Mouse (Mus musculus) limb, embryonic 10.5 days (tissue): ENCODE results near the gene Nrxn3. TPM values are rescaled to one million over a fixed set of nuclear protein-coding genes. Genes with fewer than 3 reads are reported as not detected.

ENCODE experiments used
- DNase-seq: peaks from one replicate; pipeline ENCODE4 v3.0.0-alpha.2; 2017; ENCODE audit warnings: low spot score
- H3K27ac ChIP-seq: fragments of 300-500 bp; sonication (generic); 2 replicates; pipeline ENCODE4 v1.5.1; 2016; ENCODE audit warnings: mild to moderate bottlenecking
- H3K27me3 ChIP-seq: fragments of 300-500 bp; sonication (generic); 2 replicates; pipeline ENCODE4 v1.6.1; 2016; ENCODE audit warnings: low read depth, mild to moderate bottlenecking; ENCODE audit not compliant: poor library complexity, severe bottlenecking
- H3K36me3 ChIP-seq: fragments of 300-500 bp; sonication (generic); 2 replicates; pipeline ENCODE4 v1.6.1; 2016; ENCODE audit warnings: mild to moderate bottlenecking, moderate library complexity
- H3K4me1 ChIP-seq: fragments of 300-500 bp; sonication (generic); 2 replicates; pipeline ENCODE4 v1.6.1; 2016
- H3K4me3 ChIP-seq: fragments of 300-500 bp; sonication (generic); 2 replicates; pipeline ENCODE4 v1.5.1; 2016; ENCODE audit warnings: mild to moderate bottlenecking, moderate library complexity
- H3K9me3 ChIP-seq: fragments of 300-500 bp; sonication (generic); replicated peaks from 2 replicates; pipeline ENCODE4 v1.6.1; 2016; ENCODE audit warnings: mild to moderate bottlenecking
- WGBS: fragments of 180-500 bp; shearing (Covaris S2); methylation state at CpG from one replicate; pipeline ENCODE4 v1.1.7; 2016; 5-methylcytosine and 5-hydroxymethylcytosine counted together
- polyA plus RNA-seq: library from polyadenylated mRNA; unstranded; fragments of >200 nt; fragmentation: Nextera tagmentation; extraction: Ambion mirVana; gene quantifications from 2 replicates; pipeline ENCODE4 v1.2.1, GENCODE M21; 2016

Nrxn3 gene
- polyA plus RNA-seq, 1 experiment from 2014 or later, result 0.48 TPM

DNA sequence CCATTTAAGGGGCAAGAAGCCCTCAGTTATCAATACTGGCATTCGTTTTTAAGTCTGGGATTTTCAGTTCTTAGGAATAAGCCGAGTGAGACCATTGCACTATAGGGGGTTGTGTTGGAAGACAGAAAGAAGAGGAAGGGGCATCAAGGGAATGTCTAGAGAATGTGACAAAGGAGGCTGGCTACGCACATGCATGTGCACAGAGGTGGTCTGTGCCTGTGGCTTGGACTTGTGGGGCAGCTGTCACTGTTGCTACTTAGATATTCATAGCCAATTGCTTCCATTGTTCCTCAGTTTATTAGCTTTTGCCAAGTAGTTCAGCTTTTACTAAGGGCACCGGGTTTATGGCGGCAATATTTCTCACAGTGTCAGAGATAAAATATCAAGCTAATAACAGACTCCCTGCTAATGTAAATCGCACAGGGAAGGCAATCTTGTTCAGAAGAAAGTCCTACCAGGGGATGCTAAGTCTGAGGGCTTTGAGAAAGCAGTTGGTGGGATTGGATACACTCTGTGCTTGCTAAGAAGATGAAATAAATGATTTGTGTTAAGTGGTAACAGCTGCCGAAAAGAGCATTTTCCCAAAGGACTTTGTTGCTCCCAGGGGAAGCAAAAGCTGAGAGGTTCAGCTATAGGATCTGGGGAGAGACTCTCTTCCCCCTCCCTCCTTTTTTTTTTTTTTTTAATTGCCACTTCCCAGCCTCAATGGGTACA is 177.5 kb downstream of the Nrxn3 start:
- H3K4me1 ChIP-seq, result peaks cover 12% of the 10 kb centered on the region
- H3K27me3 ChIP-seq, result no peaks in the 10 kb centered on the region
- no peak for DNase-seq
- no peaks in the 10 kb centered on the region for H3K36me3 ChIP-seq
- no peak overlapping the region for H3K4me3 ChIP-seq
- no peak overlapping the region for H3K27ac ChIP-seq
- H3K9me3 ChIP-seq, result no peaks in the 10 kb centered on the region
- WGBS, result 61% methylated on average over 7 of the region's 7 CpGs

DNA sequence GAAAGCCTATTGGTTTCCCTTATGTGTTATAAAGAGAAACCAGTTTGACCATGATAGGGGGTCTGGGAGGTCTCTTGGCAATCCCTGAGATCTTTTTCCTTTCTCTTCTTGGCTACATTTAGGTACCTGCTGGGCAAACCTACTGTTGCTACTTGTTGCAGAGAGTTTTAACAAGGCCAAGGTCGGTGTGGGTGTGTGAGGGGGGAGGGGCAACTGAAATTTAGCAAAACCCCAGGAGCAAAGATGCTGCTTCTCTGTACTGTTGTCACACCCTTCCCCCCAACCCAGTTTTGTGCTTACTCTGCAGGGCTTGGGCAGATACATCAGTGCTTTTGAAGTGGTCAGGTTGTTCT is 178.0 kb downstream of the Nrxn3 start:
- H3K36me3 ChIP-seq, result no peaks in the 10 kb centered on the region
- WGBS, result 6% methylated on average over 1 of the region's 1 CpGs
- no peaks in the 10 kb centered on the region for H3K9me3 ChIP-seq
- H3K27me3 ChIP-seq, result no peaks in the 10 kb centered on the region
- H3K4me3 ChIP-seq, result no peak overlapping the region
- H3K27ac ChIP-seq, result no peak overlapping the region
- no peak for DNase-seq
- peaks cover 12% of the 10 kb centered on the region for H3K4me1 ChIP-seq

DNA sequence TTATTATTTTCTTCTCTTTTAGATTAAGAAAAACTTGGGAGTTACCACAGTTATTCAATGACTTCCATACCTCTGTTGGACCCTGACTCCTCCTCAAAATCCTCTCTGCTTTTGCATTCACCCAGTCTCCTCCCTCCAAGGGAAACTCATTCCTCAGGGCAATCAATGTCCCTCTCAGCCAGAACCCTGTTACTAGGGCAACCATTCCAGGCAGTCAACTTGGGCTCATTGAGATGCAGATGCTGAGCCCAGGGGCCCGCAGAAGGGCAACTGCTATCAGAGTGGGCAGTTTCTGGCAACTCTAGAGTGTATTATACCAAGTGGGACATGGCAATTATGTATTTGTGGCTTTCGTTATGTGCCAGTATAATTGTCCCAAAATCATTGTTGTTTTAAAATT is 188.1 kb downstream of the Nrxn3 start:
- Histone ChIP-seq H3K4me3 (no peak overlapping the region), H3K27ac (no peak overlapping the region), H3K4me1 (no peaks in the 10 kb centered on the region), H3K9me3 (no peaks in the 10 kb centered on the region), H3K36me3 (no peaks in the 10 kb centered on the region), H3K27me3 (no peaks in the 10 kb centered on the region)
- no peak for DNase-seq
- WGBS, result 37% methylated on average over 2 of the region's 2 CpGs

GRCm38 (mm10) chr12:88916752-88917151 is 194.1 kb downstream of the Nrxn3 start:
- no peak for DNase-seq
- Histone ChIP-seq H3K27ac (no peak overlapping the region), H3K36me3 (no peaks in the 10 kb centered on the region), H3K9me3 (no peaks in the 10 kb centered on the region), H3K27me3 (no peaks in the 10 kb centered on the region), H3K4me1 (no peaks in the 10 kb centered on the region), H3K4me3 (no peak overlapping the region)
- 72% methylated on average over 2 of the region's 2 CpGs for WGBS

DNA sequence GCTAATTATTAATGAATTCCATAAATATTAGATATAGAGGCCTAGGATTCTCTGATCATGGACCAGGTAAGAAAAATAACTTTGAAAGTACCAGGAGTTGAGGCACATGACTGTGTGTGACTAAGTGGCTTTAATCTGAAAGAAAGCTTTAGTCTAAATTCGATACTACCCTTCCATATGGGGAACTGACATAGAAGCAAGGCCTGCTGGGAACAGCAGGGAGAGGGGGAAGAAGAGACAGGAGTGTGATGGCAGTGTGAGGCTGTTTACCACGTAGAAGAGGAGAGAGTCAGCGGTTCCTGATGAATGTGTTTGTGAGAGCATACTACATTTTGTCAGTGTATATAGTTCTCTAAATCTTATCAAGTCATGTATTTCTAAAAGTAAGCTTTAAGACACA is 202.2 kb downstream of the Nrxn3 start:
- no peaks in the 10 kb centered on the region for H3K27me3 ChIP-seq
- no peaks in the 10 kb centered on the region for H3K36me3 ChIP-seq
- H3K4me1 ChIP-seq, result no peaks in the 10 kb centered on the region
- no peak overlapping the region for H3K4me3 ChIP-seq
- no peaks in the 10 kb centered on the region for H3K9me3 ChIP-seq
- no peak for DNase-seq
- 80% methylated on average over 3 of the region's 3 CpGs for WGBS
- no peak overlapping the region for H3K27ac ChIP-seq

GRCm38 (mm10) chr12:88926306-88926705 is 203.6 kb downstream of the Nrxn3 start:
- Histone ChIP-seq H3K27me3 (no peaks in the 10 kb centered on the region), H3K4me3 (no peak overlapping the region), H3K9me3 (no peaks in the 10 kb centered on the region), H3K36me3 (no peaks in the 10 kb centered on the region), H3K27ac (no peak overlapping the region), H3K4me1 (no peaks in the 10 kb centered on the region)
- no peak for DNase-seq
- 93% methylated on average over 4 of the region's 4 CpGs for WGBS

GRCm38 (mm10) chr12:88931713-88932112 is 209.0 kb downstream of the Nrxn3 start:
- Histone ChIP-seq H3K27me3 (no peaks in the 10 kb centered on the region), H3K9me3 (no peaks in the 10 kb centered on the region), H3K27ac (no peak overlapping the region), H3K4me1 (no peaks in the 10 kb centered on the region), H3K4me3 (no peak overlapping the region), H3K36me3 (no peaks in the 10 kb centered on the region)
- DNase-seq, result no peak
- WGBS, result 78% methylated on average over 4 of the region's 4 CpGs

- 92% methylated on average over 2 of the region's 2 CpGs for WGBS
Observed at GRCm38 (mm10) chr12:88939679-88940078, 217.0 kb downstream of the Nrxn3 start.

DNA sequence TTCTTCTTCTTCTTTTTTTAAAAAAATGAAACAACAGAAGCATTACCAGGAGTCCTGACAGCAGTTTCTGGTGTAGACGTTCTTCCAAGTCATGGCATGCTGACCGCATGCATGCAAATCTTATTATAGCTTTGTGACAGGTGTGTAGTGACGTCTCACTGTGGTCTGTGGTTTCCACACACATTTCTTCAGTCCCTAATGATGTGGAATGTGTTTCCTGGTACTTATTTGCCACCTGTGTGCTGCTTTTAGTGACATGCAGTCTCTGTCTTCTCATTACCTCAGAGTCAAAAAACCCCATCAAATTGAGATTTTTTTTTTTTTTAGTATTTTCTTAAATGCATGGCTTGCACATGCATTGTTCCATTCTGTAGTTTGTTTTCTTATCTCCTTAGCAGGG is 222.3 kb downstream of the Nrxn3 start:
- no peak overlapping the region for H3K27ac ChIP-seq
- H3K27me3 ChIP-seq, result no peaks in the 10 kb centered on the region
- H3K4me1 ChIP-seq, result no peaks in the 10 kb centered on the region
- no peak overlapping the region for H3K4me3 ChIP-seq
- H3K36me3 ChIP-seq, result no peaks in the 10 kb centered on the region
- WGBS, result 77% methylated on average over 3 of the region's 3 CpGs
- H3K9me3 ChIP-seq, result no peaks in the 10 kb centered on the region
- DNase-seq, result no peak

More at GRCm38 (mm10) chr12:88939679-88940078, 217.0 kb downstream of the Nrxn3 start:
- H3K27ac ChIP-seq, result no peak overlapping the region
- no peaks in the 10 kb centered on the region for H3K4me1 ChIP-seq
- H3K9me3 ChIP-seq, result no peaks in the 10 kb centered on the region
- no peak overlapping the region for H3K4me3 ChIP-seq
- H3K36me3 ChIP-seq, result no peaks in the 10 kb centered on the region
- H3K27me3 ChIP-seq, result no peaks in the 10 kb centered on the region
- no peak for DNase-seq

DNA sequence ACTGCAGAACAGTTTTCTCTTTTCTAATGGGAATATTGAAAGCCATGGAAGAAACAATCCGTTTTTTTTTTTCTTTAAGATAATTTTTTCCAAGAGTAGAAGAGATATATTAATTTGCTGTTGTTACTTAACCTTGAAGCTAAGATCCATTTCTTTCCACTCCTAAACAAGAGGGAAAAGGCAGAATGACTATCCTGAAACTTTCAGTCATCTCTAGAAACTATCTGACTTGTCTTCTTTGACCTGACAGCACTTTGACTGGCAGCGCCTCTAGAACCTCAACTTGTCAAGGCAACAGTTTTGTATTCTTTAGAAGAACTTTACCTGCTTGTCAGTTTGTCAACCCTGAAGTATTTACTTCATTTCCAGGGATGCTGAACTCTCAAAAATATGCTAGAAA is 227.2 kb downstream of the Nrxn3 start:
- H3K4me3 ChIP-seq, result no peak overlapping the region
- no peaks in the 10 kb centered on the region for H3K36me3 ChIP-seq
- no peaks in the 10 kb centered on the region for H3K9me3 ChIP-seq
- WGBS, result 91% methylated on average over 2 of the region's 2 CpGs
- no peaks in the 10 kb centered on the region for H3K27me3 ChIP-seq
- DNase-seq, result no peak
- no peaks in the 10 kb centered on the region for H3K4me1 ChIP-seq
- H3K27ac ChIP-seq, result no peak overlapping the region

DNA sequence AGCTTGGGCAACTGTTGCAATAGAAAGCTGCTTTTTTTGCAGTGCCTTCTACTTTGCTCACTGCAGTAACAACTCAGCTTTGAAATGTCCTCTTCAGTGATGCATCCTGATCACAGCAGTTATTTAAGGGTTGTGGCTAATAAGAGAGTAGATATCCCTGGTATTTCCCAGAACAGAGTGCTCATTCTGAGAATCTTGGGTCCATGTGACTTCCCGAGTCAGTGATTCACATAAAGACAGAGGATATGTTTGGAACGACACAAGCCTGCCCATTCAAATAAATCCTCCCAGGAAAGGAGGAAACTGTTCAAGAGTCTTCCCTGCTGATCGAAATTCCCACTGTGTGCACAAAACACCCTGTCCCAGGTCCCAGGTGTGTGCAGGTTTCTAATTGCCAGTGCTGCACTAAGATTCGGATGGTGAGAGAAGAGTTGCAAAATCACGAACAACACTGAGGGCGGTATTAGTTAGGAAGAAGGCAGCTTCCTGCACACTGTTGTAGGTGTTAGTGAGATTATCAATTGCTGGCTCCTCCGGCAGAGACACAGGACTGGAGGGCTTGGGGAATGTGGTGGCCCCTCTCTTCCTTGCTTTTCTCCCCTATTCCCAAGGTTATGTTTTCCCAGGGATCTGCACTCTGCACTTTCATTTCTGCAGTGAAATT is 230.4 kb downstream of the Nrxn3 start:
- Histone ChIP-seq H3K27me3 (no peaks in the 10 kb centered on the region), H3K36me3 (no peaks in the 10 kb centered on the region), H3K9me3 (no peaks in the 10 kb centered on the region), H3K27ac (no peak overlapping the region), H3K4me3 (no peak overlapping the region), H3K4me1 (no peaks in the 10 kb centered on the region)
- no peak for DNase-seq
- WGBS, result 82% methylated on average over 7 of the region's 7 CpGs

DNA sequence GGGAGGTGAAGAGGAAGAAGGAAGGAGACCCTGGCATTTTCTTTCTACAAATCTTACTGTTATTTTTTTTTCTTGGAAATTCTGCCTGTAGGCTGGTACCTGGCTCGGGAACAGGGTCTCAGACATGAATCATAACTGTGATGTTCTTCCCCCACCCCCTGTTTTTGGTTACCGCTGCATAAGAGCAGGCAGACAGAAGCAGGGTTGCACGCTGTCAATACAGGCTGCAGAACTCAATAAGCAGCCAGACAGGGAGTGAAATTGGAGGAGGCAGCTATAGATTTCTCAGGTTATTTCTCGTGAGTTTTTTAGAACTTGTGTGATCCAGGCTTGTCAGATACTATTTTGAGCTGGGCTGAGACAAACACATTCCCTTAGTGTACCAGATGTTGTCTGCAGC is 231.1 kb downstream of the Nrxn3 start:
- no peak overlapping the region for H3K4me3 ChIP-seq

GRCm38 (mm10) chr12:88957431-88957830 is 234.8 kb downstream of the Nrxn3 start:
- DNase-seq, result no peak
- Histone ChIP-seq H3K27me3 (no peaks in the 10 kb centered on the region), H3K36me3 (no peaks in the 10 kb centered on the region), H3K9me3 (no peaks in the 10 kb centered on the region), H3K27ac (no peak overlapping the region), H3K4me1 (no peaks in the 10 kb centered on the region), H3K4me3 (no peak overlapping the region)
- WGBS, result 87% methylated on average over 3 of the region's 3 CpGs

More for the DNA sequence above, 231.1 kb downstream of the Nrxn3 start:
- no peaks in the 10 kb centered on the region for H3K4me1 ChIP-seq
- 73% methylated on average over 4 of the region's 4 CpGs for WGBS
- H3K9me3 ChIP-seq, result no peaks in the 10 kb centered on the region
- H3K27me3 ChIP-seq, result no peaks in the 10 kb centered on the region
- H3K36me3 ChIP-seq, result no peaks in the 10 kb centered on the region
- no peak for DNase-seq
- no peak overlapping the region for H3K27ac ChIP-seq
